Mouse (Mus musculus): ENCODE data around the gene Cpox. TPM values are rescaled to one million over a fixed set of nuclear protein-coding genes. Genes with fewer than 3 reads are reported as not detected.

Cpox gene
- total and polyA plus RNA-seq, 3 experiments = 70.3 to 77.2 (median 75.6) TPM

DNA sequence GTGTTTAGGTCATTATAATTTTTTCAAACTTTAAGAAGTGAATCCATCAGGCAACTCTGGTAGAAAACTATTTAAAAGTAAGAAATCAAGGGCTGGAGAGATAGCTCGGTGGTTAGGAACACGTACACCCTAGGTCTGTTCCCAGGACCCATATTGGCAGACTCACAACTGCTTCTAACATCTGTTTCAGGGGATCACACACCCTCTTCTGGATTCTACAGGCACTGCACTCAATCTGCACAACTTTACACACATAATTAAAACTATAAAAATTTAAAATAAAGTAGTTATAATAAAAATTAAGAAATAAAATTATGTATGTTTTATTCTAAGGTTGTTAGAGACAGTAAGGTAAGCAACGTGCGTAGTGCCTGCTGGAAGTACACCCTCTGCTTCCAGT lies 68.1 kb downstream of the Cpox start (continued):
- TF ChIP-seq MAZ (IDR thresholded peaks at IDR 0.05; ENCODE audit: low read depth, low read length) = no peak
- no peak for TF ChIP-seq NRF1 (IDR thresholded peaks at IDR 0.05; ENCODE audit: low read depth, low read length)
- 0 out of 2 replicates have a peak, but pooled peaks have one; percentile 25 for TF ChIP-seq ZC3H11A (IDR thresholded peaks at IDR 0.05; ENCODE audit: low read depth, low read length)
- 0 out of 2 replicates have a peak, but pooled peaks have one; percentile 3 for TF ChIP-seq ELF1 (IDR thresholded peaks at IDR 0.05; ENCODE audit: low read depth, low read length)
- no peak for TF ChIP-seq JUN (IDR thresholded peaks at IDR 0.05; ENCODE audit: insufficient read depth, low read depth, low read length)
- no peak for TF ChIP-seq CHD1 (IDR thresholded peaks at IDR 0.05; ENCODE audit: low read depth, low read length)
- TF ChIP-seq TCF12 (IDR thresholded peaks at IDR 0.05; ENCODE audit: low read depth, low read length) = no peak
- no peak for TF ChIP-seq MXI1 (IDR thresholded peaks at IDR 0.05; ENCODE audit: low read depth, low read length)
- TF ChIP-seq KAT2A (IDR thresholded peaks at IDR 0.05; ENCODE audit: insufficient replicate concordance, low read length) = no peak
- no peak for TF ChIP-seq JUND (conservative IDR thresholded peaks at IDR 0.05; ENCODE audit: low read depth, low read length)
- TF ChIP-seq USF2 (conservative IDR thresholded peaks at IDR 0.05; ENCODE audit: low read depth, low read length) = no peak
- TF ChIP-seq POLR2A (IDR thresholded peaks at IDR 0.05; ENCODE audit: low read depth, low read length) = no peak
- TF ChIP-seq RAD21 (IDR thresholded peaks at IDR 0.05; ENCODE audit: low read depth, low read length) = peak; percentile 69

DNA sequence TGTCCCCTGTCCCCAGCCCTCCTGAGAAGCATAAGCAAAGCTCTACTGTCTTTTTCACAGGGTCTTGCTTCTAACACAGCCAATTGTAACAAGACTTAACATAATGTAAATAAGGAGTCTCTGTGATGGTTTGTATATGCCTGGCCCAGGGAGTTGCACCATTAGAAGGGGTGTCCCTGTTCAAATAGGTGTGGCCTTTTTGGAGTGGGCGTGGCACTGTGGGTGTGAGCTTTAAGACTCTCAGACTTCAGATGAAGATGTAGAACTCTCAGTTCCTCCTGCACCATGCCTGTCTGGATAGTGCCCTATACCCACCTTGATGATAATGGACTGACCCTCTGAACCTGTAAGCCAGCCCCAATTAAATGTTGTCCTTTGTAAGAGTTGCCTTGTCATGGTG lies 68.7 kb downstream of the Cpox start:
- dilution Hi-C loops (cut with MboI; ENCODE audit: extremely low pct_ligation_motif_present, extremely low pct_unique_long_range_greater_than_20kb, low sequenced_read_pairs) (no loop called here), in situ Hi-C loops (cut with MboI; ENCODE audit: low pct_ligation_motif_present, low pct_unique_long_range_greater_than_20kb, low sequenced_read_pairs) (no loop called here)
- Histone ChIP-seq H3K4me1 (ENCODE audit: control insufficient read depth in 1 of 2, insufficient read depth in 2 of 2) (peaks cover 0 to 12% of the 10 kb centered on the region in 2 experiments; a peak in 3 of 4 replicates), H3K9ac (ENCODE audit: insufficient read depth, low read depth) (no peak overlapping the region), H3K27me3 (replicated peaks) (no peaks in the 10 kb centered on the region), H3K4me3 (replicated peaks in 1 of 3; ENCODE audit: low read depth in 2 of 3, low read length in 2 of 3, poor library complexity in 1 of 3) (no peak overlapping the region), H3K79me2 (replicated peaks; ENCODE audit: control insufficient read depth, extremely low read depth, insufficient read depth, poor library complexity, severe bottlenecking) (no peaks in the 10 kb centered on the region; the same call in 1 of the 2 replicates), H3K36me3 (replicated peaks in 1 of 2; ENCODE audit: control insufficient read depth in 1 of 2, insufficient read depth in 1 of 2, low read length in 1 of 2) (peaks cover 17 to 36% of the 10 kb centered on the region in 2 experiments), H3K9me3 (replicated peaks; ENCODE audit: low read length) (peaks cover 3% of the 10 kb centered on the region), H3K4me2 (ENCODE audit: insufficient read depth, low read depth, poor library complexity, severe bottlenecking) (no peak overlapping the region), H3K27ac (ENCODE audit: insufficient read depth, low read depth) (no peak overlapping the region)
- TF ChIP-seq POLR2A (IDR thresholded peaks at IDR 0.05; ENCODE audit: low read depth, low read length) (no peak), MAZ (IDR thresholded peaks at IDR 0.05; ENCODE audit: low read depth, low read length) (no peak), RAD21 (IDR thresholded peaks at IDR 0.05; ENCODE audit: low read depth, low read length) (no peak), PAX5 (IDR thresholded peaks at IDR 0.05; ENCODE audit: low read length) (no peak), POLR2AphosphoS2 (IDR thresholded peaks at IDR 0.05; ENCODE audit: low read depth, low read length) (no peak), ZNF384 (IDR thresholded peaks at IDR 0.05; ENCODE audit: low read depth, low read length) (no peak), UBTF (IDR thresholded peaks at IDR 0.05; ENCODE audit: low read depth, low read length) (no peak), ZC3H11A (IDR thresholded peaks at IDR 0.05; ENCODE audit: low read depth, low read length) (no peak), CTCF (conservative IDR thresholded peaks at IDR 0.05 in 1 of 2, IDR thresholded peaks at IDR 0.05 in 1 of 2; ENCODE audit: low read depth in 2 of 2, low read length in 2 of 2) (no peak)
- peak; percentile 54 for DNase-seq (ENCODE audit: extremely low read depth)

DNA sequence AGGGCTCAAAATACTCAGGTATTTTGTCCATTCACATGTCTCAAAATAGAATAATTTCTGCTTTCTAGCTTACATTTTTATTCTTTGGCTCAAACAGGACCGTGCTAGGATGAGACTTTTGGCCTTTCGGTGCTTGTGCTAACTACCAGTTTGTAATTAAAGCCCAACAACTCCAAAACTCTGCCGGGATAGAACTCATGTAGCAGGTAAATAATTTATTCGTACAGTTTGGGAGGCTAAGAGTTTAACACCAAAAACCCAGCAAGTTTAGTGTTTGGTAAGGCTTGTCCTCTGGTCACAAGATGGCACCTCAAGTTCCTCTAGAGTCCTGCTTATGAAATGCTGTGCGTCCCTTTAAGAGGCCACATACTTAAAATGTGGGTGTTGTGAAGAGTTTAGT lies 70.7 kb downstream of the Cpox start:
- Histone ChIP-seq H3K79me2 (replicated peaks; ENCODE audit: control insufficient read depth, extremely low read depth, insufficient read depth, poor library complexity, severe bottlenecking) (no peaks in the 10 kb centered on the region; the same call in 1 of the 2 replicates), H3K4me2 (ENCODE audit: insufficient read depth, low read depth, poor library complexity, severe bottlenecking) (no peak overlapping the region), H3K27me3 (replicated peaks) (no peaks in the 10 kb centered on the region), H3K9ac (ENCODE audit: insufficient read depth, low read depth) (no peak overlapping the region), H3K27ac (ENCODE audit: insufficient read depth, low read depth) (no peak overlapping the region), H3K9me3 (replicated peaks; ENCODE audit: low read length) (peaks cover 3% of the 10 kb centered on the region), H3K4me1 (ENCODE audit: control insufficient read depth in 1 of 2, insufficient read depth in 2 of 2) (peaks cover 2 to 12% of the 10 kb centered on the region in 2 experiments; a peak in 3 of 4 replicates), H3K36me3 (replicated peaks in 1 of 2; ENCODE audit: control insufficient read depth in 1 of 2, insufficient read depth in 1 of 2, low read length in 1 of 2) (peaks cover 5 to 20% of the 10 kb centered on the region in 2 experiments), H3K4me3 (replicated peaks in 1 of 3; ENCODE audit: low read depth in 2 of 3, low read length in 2 of 3, poor library complexity in 1 of 3) (no peak overlapping the region)
- no peak for DNase-seq (ENCODE audit: extremely low read depth)
- dilution Hi-C loops (cut with MboI; ENCODE audit: extremely low pct_ligation_motif_present, extremely low pct_unique_long_range_greater_than_20kb, low sequenced_read_pairs) (no loop called here), in situ Hi-C loops (cut with MboI; ENCODE audit: low pct_ligation_motif_present, low pct_unique_long_range_greater_than_20kb, low sequenced_read_pairs) (no loop called here)
- no peak for TF ChIP-seq PAX5 (IDR thresholded peaks at IDR 0.05; ENCODE audit: low read length)
- no peak for TF ChIP-seq CHD2 (IDR thresholded peaks at IDR 0.05; ENCODE audit: low read length)
- TF ChIP-seq KAT2A (IDR thresholded peaks at IDR 0.05; ENCODE audit: insufficient replicate concordance, low read length) = no peak
- no peak for TF ChIP-seq ZNF384 (IDR thresholded peaks at IDR 0.05; ENCODE audit: low read depth, low read length)
- no peak for TF ChIP-seq JUN (IDR thresholded peaks at IDR 0.05; ENCODE audit: insufficient read depth, low read depth, low read length)
- no peak for TF ChIP-seq CTCF (conservative IDR thresholded peaks at IDR 0.05 in 1 of 2, IDR thresholded peaks at IDR 0.05 in 1 of 2; ENCODE audit: low read depth in 2 of 2, low read length in 2 of 2)
- no peak for TF ChIP-seq ELF1 (IDR thresholded peaks at IDR 0.05; ENCODE audit: low read depth, low read length)
- no peak for TF ChIP-seq MAFK (IDR thresholded peaks at IDR 0.05; ENCODE audit: insufficient replicate concordance, low read length)
- no peak for TF ChIP-seq EP300 (IDR thresholded peaks at IDR 0.05; ENCODE audit: low read length)
- TF ChIP-seq NRF1 (IDR thresholded peaks at IDR 0.05; ENCODE audit: low read depth, low read length) = no peak
- TF ChIP-seq GABPA (IDR thresholded peaks at IDR 0.05; ENCODE audit: insufficient replicate concordance, low read depth, low read length) = no peak
- no peak for TF ChIP-seq JUND (conservative IDR thresholded peaks at IDR 0.05; ENCODE audit: low read depth, low read length)
- no peak for TF ChIP-seq NELFE (IDR thresholded peaks at IDR 0.05; ENCODE audit: low read depth, low read length)
- TF ChIP-seq TBP (conservative IDR thresholded peaks at IDR 0.05; ENCODE audit: low read depth, low read length) = no peak
- TF ChIP-seq RAD21 (IDR thresholded peaks at IDR 0.05; ENCODE audit: low read depth, low read length) = no peak
- no peak for TF ChIP-seq IRF4 (IDR thresholded peaks at IDR 0.05; ENCODE audit: low read depth, low read length)

Data from CH12.LX (cell line).